Mouse (Mus musculus): ENCODE measurements around the gene Vrk3.

Vrk3 gene

DNA sequence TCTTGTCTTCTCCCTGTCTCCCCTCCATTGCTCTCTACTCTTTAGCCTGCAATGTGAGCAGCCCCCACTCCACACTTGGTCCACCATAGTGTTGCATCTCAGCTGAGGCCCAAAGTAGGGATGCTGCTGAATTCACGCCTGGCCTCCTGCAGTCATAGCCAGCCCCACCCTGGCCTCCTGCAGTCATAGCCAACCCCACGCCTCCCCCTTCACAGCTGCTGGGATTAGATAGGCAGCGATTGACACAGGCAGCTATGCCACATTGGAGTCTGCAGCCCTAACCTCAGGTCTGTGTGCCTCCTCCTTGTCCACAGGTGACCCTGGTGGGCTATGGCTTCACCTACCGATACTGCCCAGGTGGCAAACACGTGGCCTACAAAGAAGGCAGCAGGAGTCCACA lies 19.9 kb downstream of the Vrk3 start:
- DNase-seq (ENCODE audit: low read depth) = no peak

DNA sequence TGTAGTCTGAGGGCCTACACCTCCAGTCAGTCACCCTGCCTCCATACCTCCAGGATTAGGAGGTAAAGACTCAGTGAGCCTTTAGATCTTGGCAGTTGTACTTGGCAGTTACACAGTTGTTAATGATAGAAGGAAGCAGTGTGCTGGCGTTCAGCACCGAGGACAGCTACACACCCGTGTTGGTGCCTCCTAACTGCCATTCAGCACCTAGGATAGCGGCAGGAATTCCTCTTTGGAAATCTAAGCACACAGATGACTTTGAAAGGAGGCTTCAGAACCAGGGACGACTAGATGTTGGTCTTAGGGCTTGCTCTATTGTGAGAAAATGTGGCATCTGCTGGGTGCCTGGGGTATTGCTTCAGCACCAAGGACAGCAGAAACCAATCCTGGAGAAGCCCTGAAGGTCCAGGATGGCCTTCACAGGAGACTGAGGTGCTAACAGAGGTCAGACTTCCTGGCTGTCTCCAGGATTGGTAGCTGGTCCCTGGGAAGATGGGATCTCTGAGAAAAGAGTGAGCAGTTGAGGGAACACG lies 21.9 kb downstream of the Vrk3 start:
- no peak for DNase-seq (ENCODE audit: low read depth)

DNA sequence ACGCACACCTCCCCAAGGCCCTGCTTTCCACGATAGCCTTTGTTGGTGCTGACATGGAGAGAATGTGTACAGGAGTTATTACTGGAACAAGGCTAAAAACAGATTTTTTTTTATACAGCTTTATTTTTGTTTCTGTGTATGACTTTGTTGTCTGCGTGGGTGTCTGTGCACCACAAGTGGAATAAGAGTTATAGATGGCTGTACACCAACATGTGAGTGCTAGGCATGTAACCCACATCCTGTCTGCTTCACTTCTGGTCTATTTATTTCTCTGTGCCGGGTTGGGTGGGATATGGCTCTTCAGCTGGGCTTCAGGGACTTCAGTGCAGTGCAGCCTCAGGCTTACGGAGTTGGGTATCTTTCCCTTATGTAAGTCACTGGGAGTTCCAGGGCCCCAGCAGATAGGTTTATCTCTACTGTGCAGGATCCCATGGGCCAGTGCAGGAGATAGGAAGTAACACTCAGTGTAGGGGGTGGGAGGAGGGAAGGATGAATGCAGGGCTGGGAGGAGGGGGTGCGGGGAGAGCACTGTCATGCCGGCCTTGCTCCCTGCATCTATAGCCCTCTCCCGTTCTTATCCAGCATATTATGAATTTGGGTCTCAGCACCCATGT lies 24.5 kb downstream of the Vrk3 start:
- DNase-seq (ENCODE audit: low read depth) = no peak

DNA sequence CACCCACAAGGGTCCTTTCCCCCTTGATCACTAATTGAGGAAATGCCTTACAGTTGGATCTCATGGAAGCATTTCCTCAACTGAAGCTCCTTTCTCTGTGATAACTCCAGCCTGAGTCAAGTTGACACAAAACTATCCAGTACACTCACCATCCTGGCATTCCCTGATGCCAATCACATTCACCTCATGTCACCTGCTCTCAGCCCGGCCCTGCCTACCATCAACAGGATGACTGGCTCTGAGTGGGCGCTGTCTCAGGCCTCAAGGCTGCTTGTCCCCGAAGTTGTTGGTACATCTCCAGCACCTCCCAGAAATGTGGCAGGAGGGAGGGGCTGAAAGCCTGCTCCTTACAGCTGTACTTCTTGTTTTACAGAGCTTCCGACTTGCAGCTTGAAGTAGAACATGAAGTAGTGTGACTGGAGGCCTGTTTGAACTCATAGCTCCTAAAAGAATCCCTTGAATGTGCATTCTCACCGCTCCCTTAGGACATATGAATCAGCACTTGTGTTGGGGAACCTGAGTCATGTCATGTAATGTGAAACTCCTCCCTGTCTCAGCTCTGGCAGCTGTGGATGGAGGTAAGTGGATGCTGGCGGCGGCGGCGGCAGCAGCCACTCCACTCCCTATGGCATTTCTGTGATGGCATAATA lies 28.8 kb downstream of the Vrk3 start:
- DNase-seq (ENCODE audit: low read depth) = peak; percentile 27

DNA sequence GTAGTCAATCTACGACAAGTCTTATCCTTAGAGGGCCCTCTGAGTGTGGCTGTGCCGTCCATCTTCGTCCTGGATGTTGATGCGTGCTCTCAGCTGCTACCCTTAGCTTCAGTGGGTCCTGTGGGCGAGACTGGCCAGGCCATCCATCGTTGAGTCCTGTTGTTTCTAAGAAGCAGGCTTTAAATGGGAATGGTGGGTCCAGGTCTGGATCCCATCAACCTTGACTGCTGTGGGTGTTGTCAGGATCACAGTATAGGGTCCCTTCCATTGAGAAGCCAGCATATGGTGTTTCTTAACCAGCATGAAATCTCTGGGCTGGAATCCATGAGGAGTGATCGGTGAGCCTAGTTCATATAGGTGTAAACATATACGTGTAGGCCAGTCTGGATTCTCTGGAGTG lies 31.9 kb downstream of the Vrk3 start:
- DNase-seq (ENCODE audit: low read depth) = no peak

DNA sequence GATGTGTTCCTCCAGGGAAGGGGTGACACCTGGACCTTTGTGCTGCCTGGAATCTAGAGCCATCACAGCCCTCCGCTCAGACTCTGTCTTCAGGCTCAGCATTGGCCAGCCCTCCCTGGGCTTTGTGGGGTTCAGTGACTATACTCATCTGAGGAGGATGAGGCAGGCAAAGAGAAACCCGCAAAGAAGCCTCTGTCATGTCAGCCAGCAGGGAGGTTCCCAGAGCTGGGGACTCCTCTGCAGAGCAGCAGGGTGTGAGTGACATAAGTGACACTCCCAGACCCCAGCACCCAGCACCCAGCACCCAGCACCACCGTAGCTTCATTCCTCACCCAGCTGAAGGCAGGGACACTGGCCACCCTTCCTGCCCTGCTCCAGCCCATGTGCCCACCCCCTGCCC lies 41.3 kb downstream of the Vrk3 start:
- no peak for DNase-seq (ENCODE audit: low read depth)

DNA sequence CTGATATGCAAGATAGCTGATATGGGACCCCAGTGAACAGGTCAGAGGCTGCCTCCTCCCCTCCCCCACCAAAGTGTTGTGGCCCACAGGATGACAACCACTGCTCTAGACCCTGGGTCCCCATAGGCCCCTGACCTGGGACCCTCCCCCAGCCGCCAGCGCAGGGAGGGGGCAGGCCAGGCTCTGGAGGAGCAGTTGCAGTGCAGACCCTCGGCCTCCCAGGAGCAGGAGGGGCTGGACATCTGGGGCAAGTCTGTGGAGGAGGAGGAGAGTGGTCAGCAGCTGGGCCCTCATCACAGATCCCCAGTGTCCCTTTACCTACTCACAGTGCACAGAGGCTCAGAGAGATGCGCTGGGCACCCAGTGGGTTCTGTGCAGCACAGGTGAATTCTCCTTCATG lies 41.9 kb downstream of the Vrk3 start:
- DNase-seq (ENCODE audit: low read depth) = no peak

DNA sequence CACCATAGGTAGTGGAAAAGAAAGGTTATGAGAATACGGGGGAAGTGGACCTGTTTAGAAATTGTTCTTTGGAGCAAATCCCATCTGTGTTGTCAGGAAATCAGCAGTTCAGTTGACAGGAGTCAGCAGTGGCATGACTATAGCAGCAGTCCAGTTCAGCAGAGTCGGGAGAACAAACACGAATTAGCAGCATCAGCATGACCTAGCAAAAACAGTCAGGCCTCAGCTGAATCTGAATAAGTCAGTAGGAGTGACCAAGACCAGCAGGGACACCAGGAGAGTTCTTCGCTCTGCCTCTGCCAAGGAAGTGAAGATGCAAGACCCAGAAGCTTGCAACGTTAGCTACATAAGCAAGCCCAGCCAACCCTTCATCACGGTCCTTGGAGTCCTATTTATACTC lies 44.6 kb downstream of the Vrk3 start:
- no peak for DNase-seq (ENCODE audit: low read depth)

DNA sequence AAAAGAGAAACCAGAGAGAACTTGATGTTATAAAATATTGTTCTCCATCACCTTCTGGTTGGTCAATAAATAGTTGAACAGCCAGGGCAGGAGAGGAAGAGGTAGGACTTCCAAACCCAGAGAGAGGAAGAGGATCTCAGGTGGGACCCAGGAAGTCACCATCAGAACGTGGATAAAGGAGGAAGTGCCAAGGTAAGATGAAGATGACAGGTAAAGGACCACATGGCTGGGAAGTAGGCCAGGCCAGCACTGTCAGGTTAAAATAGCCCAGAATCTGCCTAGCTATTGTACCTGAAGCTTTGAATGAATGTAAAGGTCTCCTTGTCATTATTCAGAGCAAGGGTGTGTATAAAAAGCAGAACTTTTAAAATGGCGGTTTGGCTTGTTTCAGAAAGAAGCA lies 60.7 kb downstream of the Vrk3 start:
- no peak for DNase-seq (ENCODE audit: low read depth)

DNA sequence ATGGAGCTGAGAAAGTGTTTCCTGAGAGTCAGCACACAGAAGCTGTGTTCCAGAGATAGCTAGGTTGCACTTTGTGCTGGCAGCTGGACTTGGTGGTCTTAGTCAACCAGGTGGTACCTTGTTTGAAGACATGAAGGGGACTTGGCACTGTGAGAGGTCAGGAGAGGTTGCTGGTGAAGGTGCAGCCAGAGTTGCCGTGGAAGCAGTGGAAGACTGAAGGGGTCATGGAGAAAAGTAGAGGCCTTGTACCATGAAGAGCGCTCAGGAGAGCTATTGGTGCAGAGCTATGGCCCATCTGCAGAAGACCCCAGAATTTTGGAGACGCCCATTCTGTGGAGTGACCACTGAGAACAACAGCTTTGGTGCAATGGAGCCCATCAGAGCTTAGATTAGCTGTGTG lies 61.3 kb downstream of the Vrk3 start:
- no peak for DNase-seq (ENCODE audit: low read depth)

DNA sequence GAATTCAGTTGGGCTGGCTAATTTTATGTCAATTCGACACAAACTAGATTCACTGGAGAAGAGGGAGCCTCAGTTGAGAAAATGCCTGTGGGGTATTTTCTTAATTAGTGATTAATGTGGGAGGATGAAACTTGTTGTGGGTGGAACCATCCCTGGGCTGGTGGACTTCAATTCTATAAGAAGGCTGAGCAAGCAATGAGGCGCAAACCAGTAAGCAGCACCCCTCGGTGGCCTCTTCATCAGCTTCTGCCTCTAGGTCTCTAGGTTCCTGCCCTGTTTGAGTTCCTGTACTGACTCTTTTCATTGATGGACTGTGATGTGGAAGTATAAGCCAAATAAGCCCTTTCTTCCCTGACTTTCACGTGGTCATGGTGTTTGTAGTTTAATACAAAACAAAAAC lies 62.2 kb downstream of the Vrk3 start:
- no peak for DNase-seq (ENCODE audit: low read depth)

DNA sequence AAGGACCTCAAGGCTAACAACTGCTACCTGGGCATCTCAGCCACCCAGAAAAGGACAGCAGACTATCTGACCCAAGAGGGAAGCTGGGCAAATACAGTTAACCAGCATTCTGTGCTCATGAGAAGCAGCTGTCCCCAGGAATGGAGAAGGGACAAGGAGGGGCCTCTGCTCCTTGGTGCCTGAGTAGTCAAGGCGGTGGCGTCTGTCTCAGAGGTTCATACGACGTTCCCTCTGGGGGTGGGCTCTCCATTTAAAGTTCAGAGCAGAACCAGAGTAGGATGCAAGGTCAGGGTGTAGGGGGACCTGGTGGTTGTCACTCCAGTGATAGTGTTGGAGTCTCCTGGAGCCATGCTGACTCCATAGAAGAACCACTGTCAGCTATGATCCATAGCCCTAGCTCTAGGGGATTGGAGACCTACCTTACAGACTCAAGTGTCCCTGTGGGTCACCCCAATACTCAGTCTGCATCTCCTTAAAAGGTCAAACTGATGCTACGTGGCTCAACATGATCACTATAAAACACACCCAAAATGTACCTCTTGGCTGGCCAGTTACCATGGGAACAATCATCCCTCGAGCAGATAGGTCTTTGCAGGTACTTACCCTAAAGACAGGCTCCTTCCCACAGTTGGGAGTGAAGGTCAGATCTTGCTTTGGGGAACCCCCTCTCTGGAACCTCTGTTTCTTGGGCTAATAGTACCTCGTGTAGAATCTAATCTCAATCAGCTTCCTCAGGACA lies 62.8 kb downstream of the Vrk3 start:
- DNase-seq (ENCODE audit: low read depth) = no peak

DNA sequence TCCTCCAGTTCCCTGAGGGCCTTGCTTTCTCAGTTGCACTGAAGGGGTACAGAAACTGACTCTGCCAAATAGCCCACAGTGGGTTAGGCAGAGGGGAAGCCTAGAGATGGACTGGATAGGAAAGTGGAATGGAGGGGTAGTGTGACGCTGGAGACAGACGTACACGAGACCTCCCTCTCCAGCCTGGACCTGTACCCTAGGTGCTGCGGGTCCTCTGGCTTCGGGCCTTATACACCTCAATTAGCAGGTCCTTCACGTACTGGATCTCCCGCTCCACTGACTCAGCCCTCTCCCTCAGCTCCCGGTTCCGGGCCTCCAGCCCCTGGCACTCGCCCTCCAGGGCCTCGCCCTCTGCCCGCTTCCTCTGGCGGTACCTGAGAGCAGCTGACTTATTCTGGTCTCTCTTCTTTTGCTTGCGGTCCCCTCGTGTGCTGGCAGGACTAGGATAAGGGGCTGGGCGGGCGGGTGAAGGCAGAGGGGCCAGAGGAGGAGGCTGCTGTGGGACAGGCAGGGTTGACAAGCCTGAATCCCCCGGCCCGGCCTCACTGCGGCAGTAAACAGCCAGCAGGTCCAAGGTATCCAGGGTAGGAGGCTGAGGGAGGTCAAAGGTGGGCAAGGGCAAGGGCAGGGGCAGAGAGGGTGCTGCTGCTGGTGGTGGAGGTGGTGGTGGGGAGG lies 64.6 kb downstream of the Vrk3 start:
- DNase-seq (ENCODE audit: low read depth) = no peak

DNA sequence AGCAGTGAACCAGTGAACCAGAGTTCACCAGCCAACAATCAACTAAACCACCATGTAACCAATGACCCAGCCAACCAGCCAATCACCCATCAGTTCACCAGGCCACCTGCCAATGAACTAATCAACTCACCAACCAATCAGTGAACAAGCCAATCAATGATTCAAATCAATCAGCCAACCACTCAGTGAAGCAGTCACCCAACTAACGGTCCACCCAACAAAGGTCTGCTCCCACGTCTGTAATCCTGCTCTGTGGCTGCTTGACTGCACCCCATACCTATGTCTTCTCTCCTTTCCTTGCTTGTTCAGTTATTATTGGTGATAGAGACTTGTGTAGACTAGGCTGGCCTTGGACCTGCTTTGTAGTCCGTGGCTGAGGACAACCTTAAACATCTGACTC lies 65.8 kb downstream of the Vrk3 start:
- DNase-seq (ENCODE audit: low read depth) = no peak

DNA sequence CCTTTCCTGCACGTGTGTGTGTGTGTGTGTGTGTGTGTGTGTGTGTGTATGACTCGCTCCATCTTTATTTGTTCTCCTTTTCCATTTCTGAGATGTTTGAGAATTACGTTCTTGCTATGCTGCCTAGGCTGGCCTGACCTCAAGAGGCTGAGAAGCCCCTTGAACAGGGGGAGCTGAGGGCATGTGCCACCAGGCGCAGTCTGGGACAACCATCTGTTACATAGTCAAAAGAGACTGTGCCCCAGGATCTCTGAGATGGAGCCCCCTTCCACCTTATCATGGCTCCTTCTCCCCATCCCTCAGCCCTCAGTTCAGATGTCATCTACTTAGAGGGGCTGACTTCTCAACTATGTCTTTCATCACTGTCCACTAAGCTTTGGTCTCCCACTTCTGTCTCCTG lies 66.2 kb downstream of the Vrk3 start:
- DNase-seq (ENCODE audit: low read depth) = no peak

DNA sequence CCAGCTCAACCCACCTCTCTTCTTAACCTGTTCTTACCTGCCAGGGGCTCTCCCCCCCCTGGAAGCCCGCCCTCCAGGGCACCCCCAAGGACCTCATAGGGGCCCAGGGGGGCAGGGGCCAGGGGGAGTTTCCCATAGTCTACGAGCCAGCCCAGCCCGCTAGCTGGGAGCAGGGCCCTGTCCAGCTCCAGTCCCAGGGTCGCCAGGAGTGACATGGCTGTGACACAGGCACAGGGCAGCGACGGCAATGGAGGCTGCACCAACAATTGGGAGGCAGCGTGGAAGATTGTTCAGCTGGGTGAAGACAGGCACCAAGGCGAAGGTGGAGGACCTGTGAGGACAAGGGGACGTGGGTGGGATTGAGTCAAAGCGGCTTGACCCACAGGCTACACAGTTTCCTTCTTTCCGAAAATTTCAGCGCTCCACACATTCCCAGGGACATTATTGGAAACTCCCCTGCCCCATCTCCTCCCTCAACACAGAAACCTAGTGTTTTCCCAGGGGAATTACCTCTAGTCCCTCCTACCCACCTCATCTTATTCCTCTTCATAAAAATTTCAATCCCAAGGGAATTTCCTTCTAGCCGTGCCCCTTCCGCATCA lies 66.8 kb downstream of the Vrk3 start:
- no peak for DNase-seq (ENCODE audit: low read depth)

DNA sequence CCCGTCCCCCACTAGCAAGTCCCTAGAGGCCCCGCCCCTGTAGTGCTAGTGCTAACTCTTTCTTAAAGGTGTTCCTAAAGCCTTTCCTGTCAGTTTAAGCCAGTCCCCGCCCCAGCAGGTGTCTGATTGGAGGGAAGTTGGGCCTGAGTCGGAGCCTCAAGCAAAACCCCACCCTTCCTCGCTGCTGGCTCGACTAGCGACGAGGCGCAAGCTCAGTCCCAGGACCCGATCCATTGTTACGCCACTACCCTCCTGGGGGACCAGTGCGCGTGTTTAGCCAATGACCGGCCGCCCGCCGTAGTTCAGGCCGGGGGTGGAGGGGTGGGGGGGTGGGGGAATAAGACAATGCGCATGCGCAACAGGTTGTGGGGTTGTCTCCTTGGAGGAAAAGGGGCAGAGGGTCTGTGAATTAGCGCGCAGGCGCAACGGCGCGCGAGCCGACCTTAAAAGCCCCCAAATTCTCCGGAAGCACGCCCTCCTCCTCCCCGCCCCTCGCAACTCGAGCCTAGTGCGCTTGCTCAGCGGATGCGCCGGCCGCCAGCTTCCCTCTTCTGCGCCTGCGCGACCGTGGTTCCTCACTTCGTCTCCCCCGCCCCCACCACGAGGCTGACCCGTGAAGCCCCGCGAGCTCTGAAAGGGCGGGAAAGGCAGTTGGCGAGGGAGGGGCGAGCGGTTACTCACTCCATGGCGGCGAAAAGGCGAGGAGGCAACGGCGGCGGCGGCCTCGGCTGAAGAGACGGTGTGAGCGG lies 67.7 kb downstream of the Vrk3 start, which contains the start of the genes Nup62 and Il4i1:
Gene Nup62 (plus strand): TSS at position 368 of the 749 bp plus-strand sequence.
Gene Il4i1 (plus strand): TSS at position 667 of the 749 bp plus-strand sequence.
- DNase-seq (ENCODE audit: low read depth) = peak; percentile 90

DNA sequence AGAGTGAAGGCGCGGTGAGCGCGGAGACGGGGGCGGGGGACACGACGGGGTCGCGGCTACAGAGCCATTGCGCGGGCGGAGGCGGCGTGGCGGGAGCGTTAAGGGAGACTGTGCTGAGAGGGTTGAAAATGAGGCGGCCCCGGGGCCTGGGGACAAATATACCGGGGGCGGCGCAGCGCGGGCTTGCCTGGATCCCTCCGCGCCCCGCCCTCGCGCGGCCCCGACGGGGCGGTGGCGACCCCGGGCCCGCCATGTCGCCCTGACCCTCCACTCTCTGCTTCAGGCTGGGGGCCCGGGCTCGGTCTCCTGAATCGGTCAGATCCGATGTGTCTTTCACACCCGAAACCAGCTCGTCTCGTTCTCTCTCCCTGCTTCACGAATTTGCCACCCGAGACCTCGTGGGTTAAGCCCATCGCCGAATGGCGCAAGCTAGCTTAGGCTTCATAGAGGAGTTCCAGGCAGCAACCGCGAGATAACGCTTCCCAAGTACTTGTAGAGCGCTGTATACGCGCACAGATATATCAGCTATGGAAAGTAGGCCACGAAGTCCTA lies 68.3 kb downstream of the Vrk3 start, which contains the start of gene Atf5:
Gene Atf5 (minus strand): TSS at position 189 of the 552 bp plus-strand sequence.
- DNase-seq (ENCODE audit: low read depth) = peak; percentile 28

DNA sequence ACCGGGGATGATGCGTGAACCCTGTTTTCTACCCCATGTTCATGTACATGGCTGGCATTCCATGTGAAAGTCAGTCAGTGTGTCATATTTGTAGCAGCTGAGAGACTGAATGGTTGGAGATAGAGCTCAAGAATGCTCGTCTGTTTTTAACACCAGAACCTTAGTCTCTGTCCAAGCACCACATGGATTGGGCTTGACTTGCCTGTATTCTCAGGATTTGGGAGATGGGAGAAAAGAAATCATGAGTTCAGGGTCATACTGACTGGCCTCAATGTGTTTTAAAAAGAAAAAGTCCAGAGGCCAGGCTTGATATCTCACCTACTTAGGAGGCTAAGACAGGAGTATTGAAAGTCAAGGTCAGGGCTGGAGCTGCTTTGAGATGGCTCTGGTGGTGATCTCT lies 69.2 kb downstream of the Vrk3 start:
- DNase-seq (ENCODE audit: low read depth) = no peak

DNA sequence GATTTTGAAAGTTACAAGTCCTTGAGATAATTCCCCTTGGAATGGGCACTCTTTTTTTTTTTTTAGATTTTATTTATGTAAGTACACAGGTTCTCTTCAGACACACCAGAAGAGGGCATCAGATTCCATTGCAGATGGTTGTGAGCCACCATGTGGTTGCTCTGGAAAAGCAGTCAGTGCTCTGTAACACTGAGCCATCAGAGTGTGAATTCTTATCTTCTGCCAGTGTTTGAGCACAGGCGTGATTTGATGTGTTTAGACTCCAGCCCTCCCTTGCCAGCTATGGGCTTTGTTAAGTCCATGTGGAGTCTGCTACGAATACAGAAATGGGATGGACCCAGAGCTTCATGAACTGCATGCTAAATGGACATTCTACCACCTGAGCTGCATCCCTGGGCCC lies 70.0 kb downstream of the Vrk3 start:
- peak; percentile 28 for DNase-seq (ENCODE audit: low read depth)

DNA sequence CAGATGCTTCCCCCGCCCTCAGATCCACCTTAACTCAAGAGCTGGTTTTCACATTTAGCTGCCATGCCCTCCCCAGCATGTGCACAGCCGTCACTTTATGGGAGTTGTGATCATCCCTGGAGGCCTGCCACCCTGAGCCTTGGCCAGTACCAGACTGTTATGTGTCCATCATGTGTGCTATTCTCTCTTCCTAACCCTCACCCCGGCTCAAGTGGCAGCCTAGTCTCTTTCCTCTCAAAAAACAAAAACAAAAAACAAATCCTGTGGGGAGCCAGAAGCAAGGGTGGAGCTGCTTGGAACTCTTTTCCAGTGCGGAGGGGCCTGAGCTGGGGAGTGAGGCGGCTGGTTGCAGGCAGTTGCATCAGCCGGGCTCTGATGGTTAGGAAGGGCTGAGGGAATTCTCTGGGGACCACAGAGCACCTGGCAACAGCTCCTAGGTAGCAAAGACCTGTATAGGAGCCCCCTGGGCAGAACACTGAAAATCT lies 70.6 kb downstream of the Vrk3 start:
- peak; percentile 67 for DNase-seq (ENCODE audit: low read depth)

Measured in fibroblast of lung, adult 2 months (primary cell).